Mouse (Mus musculus): ENCODE data around the gene Tk1. TPM values are rescaled to one million over a fixed set of nuclear protein-coding genes. Genes with fewer than 3 reads are reported as not detected.

The Tk1 gene
- polyA plus RNA-seq, 1 experiment, result 61.6 TPM

DNA sequence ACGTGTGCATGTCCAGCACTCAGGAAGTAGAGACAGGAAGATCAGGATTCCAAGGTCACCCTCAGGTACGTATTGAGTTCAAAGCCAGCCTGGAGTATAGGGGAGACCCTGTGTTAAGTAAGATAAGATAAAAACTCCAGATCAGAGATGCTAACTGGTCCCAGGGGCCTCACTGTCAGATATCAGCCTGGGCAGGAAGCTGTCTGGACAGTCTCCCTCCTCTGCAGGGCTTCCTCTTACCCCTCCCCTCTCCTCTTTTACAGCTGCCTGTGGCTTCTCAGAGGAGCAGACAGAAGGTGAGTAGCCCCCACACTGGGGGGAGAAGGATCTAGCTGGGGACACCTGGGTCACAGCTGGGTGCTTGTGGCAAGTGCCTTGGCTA, 27.7 kb downstream of the Tk1 start:
- H3K4me1 ChIP-seq (ENCODE audit: control insufficient read depth, insufficient read depth, insufficient read length), result peaks cover 36% of the 10 kb centered on the region
- WGBS, result 26% methylated on average over 2 of the region's 2 CpGs
- H3K27me3 ChIP-seq (ENCODE audit: control insufficient read depth, insufficient read depth, low read length), result no peaks in the 10 kb centered on the region
- H3K36me3 ChIP-seq (ENCODE audit: control insufficient read depth, insufficient read depth, low read length), result no peaks in the 10 kb centered on the region
- peak in 1 of 2 experiments; percentile 49 for DNase-seq (ENCODE audit: low read depth in 1 of 2, low spot score in 2 of 2)
- H3K4me3 ChIP-seq (ENCODE audit: extremely low read depth, insufficient read depth, insufficient read length), result peak overlapping the region; percentile 41; the same call in 1 of the 2 replicates
- TF ChIP-seq POLR2A (IDR thresholded peaks at IDR 0.05; ENCODE audit: low read depth, low read length) (no peak), CTCF (IDR thresholded peaks at IDR 0.05; ENCODE audit: extremely low read depth, insufficient read depth, insufficient read length, insufficient replicate concordance) (no peak)
- H3K27ac ChIP-seq (ENCODE audit: insufficient read depth, low read length), result peak overlapping the region; percentile 91

DNA sequence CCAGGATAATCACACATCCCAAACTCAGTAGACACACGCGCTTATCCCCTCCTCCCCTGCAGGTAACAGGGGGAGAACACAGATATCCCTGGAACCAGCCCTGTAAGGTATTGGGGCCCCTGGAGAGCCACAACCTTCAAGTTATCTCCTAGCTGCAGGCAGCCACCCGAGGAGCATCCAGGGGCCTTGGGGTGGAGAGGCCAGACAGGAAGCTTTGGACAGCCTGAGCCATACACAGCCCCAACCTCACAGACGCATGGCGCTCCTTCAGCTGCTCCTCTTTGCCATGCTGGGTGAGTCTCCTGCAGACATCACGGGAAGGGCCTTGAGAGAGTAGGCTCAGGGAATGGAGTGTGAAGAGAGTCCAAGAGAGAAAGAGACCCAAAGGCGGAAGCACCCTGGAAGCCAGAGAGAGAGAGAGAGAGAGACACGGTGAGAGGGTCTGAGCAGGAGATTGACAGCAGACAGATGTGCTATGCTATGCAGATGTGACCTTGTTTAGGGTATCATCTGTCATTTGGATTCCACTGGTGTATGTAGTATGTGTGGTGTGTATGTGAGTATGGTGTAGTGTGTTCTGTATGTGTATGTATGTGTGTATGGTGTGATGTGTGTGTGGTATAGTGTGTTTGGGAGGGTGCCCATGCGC, 28.3 kb downstream of the Tk1 start, which contains the start of gene 6030468B19Rik:
6030468B19Rik (plus strand) TSS at position 150 of the 649 bp plus-strand sequence.
- TF ChIP-seq POLR2A (IDR thresholded peaks at IDR 0.05; ENCODE audit: low read depth, low read length) (no peak), CTCF (IDR thresholded peaks at IDR 0.05; ENCODE audit: extremely low read depth, insufficient read depth, insufficient read length, insufficient replicate concordance) (no peak)
- H3K4me1 ChIP-seq (ENCODE audit: control insufficient read depth, insufficient read depth, insufficient read length), result peaks cover 34% of the 10 kb centered on the region
- DNase-seq (ENCODE audit: low read depth in 1 of 2, low spot score in 2 of 2), result no peak
- H3K36me3 ChIP-seq (ENCODE audit: control insufficient read depth, insufficient read depth, low read length), result no peaks in the 10 kb centered on the region
- peak within 1 kb of the TSS; percentile 41; the same call in 1 of the 2 replicates for H3K4me3 ChIP-seq (ENCODE audit: extremely low read depth, insufficient read depth, insufficient read length)
- peak within 1 kb of the TSS; percentile 91 for H3K27ac ChIP-seq (ENCODE audit: insufficient read depth, low read length)
- WGBS, result 63% methylated on average over 9 of the region's 9 CpGs
- no peaks in the 10 kb centered on the region for H3K27me3 ChIP-seq (ENCODE audit: control insufficient read depth, insufficient read depth, low read length)

DNA sequence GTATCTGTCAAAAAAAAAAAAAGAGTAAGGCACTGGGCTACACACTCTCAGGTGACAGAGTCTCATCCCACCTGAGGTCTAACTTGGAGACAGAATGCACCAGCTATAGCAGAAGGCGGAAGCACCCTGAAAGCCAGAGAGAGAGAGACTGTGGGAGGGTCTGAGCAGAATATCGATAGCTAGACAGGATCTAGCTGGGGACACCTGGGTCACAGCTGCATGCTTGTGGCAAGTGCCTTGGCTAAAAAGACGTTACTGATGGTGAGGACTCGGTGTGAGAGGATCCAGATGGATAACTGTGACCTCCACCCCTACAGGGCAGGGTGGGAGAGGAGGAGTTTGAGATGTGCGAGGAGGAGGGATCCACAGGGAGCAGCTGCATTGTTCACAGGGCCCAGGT, 28.9 kb downstream of the Tk1 start:
- WGBS, result 56% methylated on average over 5 of the region's 5 CpGs
- TF ChIP-seq POLR2A (IDR thresholded peaks at IDR 0.05; ENCODE audit: low read depth, low read length), result no peak
- no peak for TF ChIP-seq CTCF (IDR thresholded peaks at IDR 0.05; ENCODE audit: extremely low read depth, insufficient read depth, insufficient read length, insufficient replicate concordance)
- H3K4me1 ChIP-seq (ENCODE audit: control insufficient read depth, insufficient read depth, insufficient read length), result peaks cover 39% of the 10 kb centered on the region
- H3K36me3 ChIP-seq (ENCODE audit: control insufficient read depth, insufficient read depth, low read length), result no peaks in the 10 kb centered on the region
- no peak overlapping the region; the same call in 1 of the 2 replicates for H3K27ac ChIP-seq (ENCODE audit: insufficient read depth, low read length)
- H3K4me3 ChIP-seq (ENCODE audit: extremely low read depth, insufficient read depth, insufficient read length), result no peak overlapping the region
- DNase-seq (ENCODE audit: low read depth in 1 of 2, low spot score in 2 of 2), result no peak
- no peaks in the 10 kb centered on the region for H3K27me3 ChIP-seq (ENCODE audit: control insufficient read depth, insufficient read depth, low read length)

DNA sequence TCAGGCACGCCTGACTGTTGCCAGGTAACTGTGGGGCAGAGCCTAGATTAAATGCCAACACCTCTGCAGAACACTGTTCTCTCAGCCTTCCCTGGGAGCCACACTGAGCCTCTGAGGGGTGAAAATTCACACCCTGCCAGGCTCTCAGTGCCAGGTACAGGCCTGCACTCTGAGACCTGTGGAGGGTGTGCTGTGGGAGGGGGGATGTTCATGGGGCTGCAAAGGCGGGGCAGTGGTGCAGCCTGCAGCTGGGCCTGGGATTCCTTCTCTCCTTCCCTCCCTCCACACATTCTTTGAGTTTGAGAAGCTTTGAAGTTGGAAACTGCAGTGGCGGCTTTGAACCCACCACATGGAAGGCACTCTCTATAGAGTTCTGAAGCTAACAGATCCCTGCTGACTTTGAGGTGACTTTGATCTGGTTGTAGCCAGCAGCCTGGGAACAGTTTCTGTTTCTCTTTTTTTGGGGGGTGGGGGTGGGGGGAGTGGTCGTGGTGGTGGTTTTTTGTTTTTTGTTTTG, 31.8 kb downstream of the Tk1 start:
- TF ChIP-seq CTCF (IDR thresholded peaks at IDR 0.05; ENCODE audit: extremely low read depth, insufficient read depth, insufficient read length, insufficient replicate concordance), result no peak
- no peak for TF ChIP-seq POLR2A (IDR thresholded peaks at IDR 0.05; ENCODE audit: low read depth, low read length)
- H3K27ac ChIP-seq (ENCODE audit: insufficient read depth, low read length), result no peak overlapping the region
- no peak for DNase-seq (ENCODE audit: low read depth in 1 of 2, low spot score in 2 of 2)
- no peaks in the 10 kb centered on the region for H3K36me3 ChIP-seq (ENCODE audit: control insufficient read depth, insufficient read depth, low read length)
- WGBS, result 60% methylated on average over 4 of the region's 4 CpGs
- H3K4me1 ChIP-seq (ENCODE audit: control insufficient read depth, insufficient read depth, insufficient read length), result peaks cover 42% of the 10 kb centered on the region
- H3K27me3 ChIP-seq (ENCODE audit: control insufficient read depth, insufficient read depth, low read length), result no peaks in the 10 kb centered on the region
- H3K4me3 ChIP-seq (ENCODE audit: extremely low read depth, insufficient read depth, insufficient read length), result no peak overlapping the region

DNA sequence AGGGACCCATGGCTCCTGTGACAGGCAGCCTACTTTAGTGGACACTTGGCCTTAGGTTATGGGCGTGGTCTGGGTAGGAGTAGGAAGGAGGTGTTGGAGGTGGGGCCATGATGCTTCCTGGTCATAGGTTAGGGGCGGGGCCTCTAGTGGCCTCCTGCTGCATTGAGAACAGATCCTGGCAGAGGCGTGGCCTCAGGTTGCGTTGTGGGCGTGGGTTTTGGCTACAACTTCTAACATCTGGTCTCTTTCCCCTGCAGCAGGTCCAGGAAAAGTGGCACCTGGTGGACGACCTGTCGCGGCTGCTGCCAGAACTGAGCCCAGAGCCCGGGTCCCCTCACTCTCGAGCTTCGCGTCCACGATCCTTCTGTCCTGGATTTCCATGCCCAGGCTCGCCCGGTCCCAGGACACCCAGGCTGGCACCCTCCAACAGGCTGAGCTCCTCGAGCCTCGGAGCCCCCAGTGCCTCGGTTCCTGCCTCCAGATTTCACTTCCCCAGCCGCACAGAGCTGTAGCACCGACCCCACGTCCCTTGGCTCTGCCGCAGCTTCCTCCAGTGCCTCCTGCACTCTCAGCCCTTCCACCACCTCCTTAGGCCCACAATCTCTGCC, 33.5 kb downstream of the Tk1 start:
- 14% methylated on average over 22 of the region's 22 CpGs for WGBS
- H3K27ac ChIP-seq (ENCODE audit: insufficient read depth, low read length), result peak overlapping the region; percentile 85
- peak overlapping the region; percentile 16; the same call in 1 of the 2 replicates for H3K4me3 ChIP-seq (ENCODE audit: extremely low read depth, insufficient read depth, insufficient read length)
- DNase-seq (ENCODE audit: low read depth in 1 of 2, low spot score in 2 of 2), result peak in 1 of 2 experiments; percentile 83
- H3K36me3 ChIP-seq (ENCODE audit: control insufficient read depth, insufficient read depth, low read length), result no peaks in the 10 kb centered on the region
- peaks cover 26% of the 10 kb centered on the region; the same call in 1 of the 2 replicates for H3K4me1 ChIP-seq (ENCODE audit: control insufficient read depth, insufficient read depth, insufficient read length)
- H3K27me3 ChIP-seq (ENCODE audit: control insufficient read depth, insufficient read depth, low read length), result no peaks in the 10 kb centered on the region
- TF ChIP-seq POLR2A (IDR thresholded peaks at IDR 0.05; ENCODE audit: low read depth, low read length) (no peak), CTCF (IDR thresholded peaks at IDR 0.05; ENCODE audit: extremely low read depth, insufficient read depth, insufficient read length, insufficient replicate concordance) (no peak)

DNA sequence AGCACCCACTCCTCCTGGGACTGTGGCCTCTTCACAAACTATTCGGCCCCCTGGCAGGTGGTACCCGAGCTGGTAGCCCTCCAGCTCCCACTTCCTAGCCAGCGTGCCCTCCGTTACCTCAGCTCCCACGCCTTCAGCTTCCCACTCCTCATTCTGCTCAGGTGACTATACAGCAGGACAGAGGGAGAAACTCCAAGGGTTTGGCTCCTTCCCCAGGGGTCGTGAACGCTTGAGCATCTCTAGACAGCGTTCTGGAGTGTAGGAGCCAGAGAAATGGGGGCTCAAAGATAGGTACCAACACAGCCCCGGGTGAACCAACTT, 34.5 kb downstream of the Tk1 start:
- Histone ChIP-seq H3K27me3 (ENCODE audit: control insufficient read depth, insufficient read depth, low read length) (no peaks in the 10 kb centered on the region), H3K27ac (ENCODE audit: insufficient read depth, low read length) (peak overlapping the region; percentile 85; the same call in 1 of the 2 replicates), H3K4me1 (ENCODE audit: control insufficient read depth, insufficient read depth, insufficient read length) (peaks cover 19% of the 10 kb centered on the region; the same call in 1 of the 2 replicates), H3K4me3 (ENCODE audit: extremely low read depth, insufficient read depth, insufficient read length) (no peak overlapping the region), H3K36me3 (ENCODE audit: control insufficient read depth, insufficient read depth, low read length) (no peaks in the 10 kb centered on the region)
- DNase-seq (ENCODE audit: low read depth in 1 of 2, low spot score in 2 of 2), result no peak
- TF ChIP-seq POLR2A (IDR thresholded peaks at IDR 0.05; ENCODE audit: low read depth, low read length) (no peak), CTCF (IDR thresholded peaks at IDR 0.05; ENCODE audit: extremely low read depth, insufficient read depth, insufficient read length, insufficient replicate concordance) (no peak)
- WGBS, result 91% methylated on average over 9 of the region's 9 CpGs
